In the genomic region with DNA sequence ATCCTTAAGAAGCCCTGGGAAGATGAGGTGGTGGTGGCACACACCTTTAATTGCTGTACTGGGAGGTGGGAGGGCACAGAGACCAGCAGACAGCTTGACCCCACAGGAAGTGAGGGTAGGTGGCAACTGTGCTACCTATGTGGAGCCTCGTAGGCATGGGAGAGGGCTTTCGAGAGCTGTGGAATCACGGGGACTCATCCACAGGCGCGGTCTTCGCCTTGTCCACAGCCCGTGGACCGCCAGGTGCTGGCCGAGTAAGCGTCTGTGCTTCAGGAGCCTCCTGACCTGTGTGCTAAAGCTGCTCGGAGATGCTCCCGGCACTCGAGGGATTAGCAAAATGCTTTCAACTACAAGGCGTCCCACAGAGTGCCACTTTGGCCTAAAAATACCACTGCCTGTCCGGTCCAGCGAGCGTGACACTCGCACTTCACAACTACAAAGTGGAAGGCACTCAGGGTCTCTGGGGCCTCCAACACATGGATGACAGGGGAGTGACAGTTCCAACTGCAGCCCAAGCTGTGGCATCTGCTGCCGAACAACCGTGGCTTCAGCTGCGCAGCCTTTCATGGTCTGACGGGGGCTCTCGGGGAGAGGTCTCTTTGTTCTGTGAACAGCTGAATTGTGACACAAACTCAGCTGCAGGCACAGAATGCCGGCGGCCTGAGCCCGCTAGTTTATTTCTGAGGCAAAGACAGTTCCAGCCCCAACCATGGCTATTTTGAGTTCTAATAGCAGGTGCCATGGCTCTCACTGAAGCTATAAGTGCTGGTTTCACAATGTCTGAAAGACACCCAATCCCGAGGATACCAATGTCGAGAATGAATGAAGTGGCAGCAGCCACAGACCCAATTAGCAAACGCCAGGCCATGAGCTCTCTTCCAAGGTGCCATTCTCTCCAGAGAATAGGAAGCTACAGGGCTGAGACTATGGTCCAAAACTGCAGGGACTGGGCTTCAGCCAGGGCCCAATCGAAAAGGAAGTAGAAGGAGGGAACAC, we compare ENCODE assay signal across 8 mouse cellular contexts. TPM values are rescaled to one million over a fixed set of nuclear protein-coding genes. Genes with fewer than 3 reads are reported as not detected.
A peak's percentile ranks its signal among the peaks of the same experiment; 100 is the strongest.
DNase-seq lines count a peak whose midpoint lies in the region.

No protein-coding gene starts in this region.

- H3K27me3 ChIP-seq in splenic B cell, adult 2 months (ENCODE audit: control insufficient read depth, insufficient read depth, low read length, poor library complexity, severe bottlenecking), result no peaks in the 10 kb centered on the region

- no peaks in the 10 kb centered on the region for H3K36me3 ChIP-seq in splenic B cell, adult 2 months (ENCODE audit: control insufficient read depth, insufficient read depth, low read length, poor library complexity, severe bottlenecking)

- peak; percentile 52 to 58 for DNase-seq in right cerebral cortex, postnatal 10 days (ENCODE audit: low spot score in 2 of 2)
- no peak for DNase-seq in right cerebral cortex, adult 18-20 months
- DNase-seq in gastrocnemius, postnatal 10 days, result peak; percentile 21
- DNase-seq in layer of hippocampus, postnatal 14 days (ENCODE audit: low spot score in 2 of 2), result peak; percentile 62 to 64
- DNase-seq in splenic B cell, adult 2 months (ENCODE audit: low read depth, low spot score), result peak; percentile 10
- DNase-seq in urinary bladder, postnatal 14 days (ENCODE audit: low spot score), result no peak
- DNase-seq in kidney, postnatal 36 days, result no peak
- no peak for DNase-seq in spleen, adult 12 weeks (ENCODE audit: low spot score)

RNA-seq across cellular contexts. Expression of gene Mad1l1, which starts 57.3 kb away (rescaled TPM):
- total RNA-seq in gastrocnemius, postnatal 10 days (2021), result 10 to 100 TPM; 11.0 to 15.2 TPM
- total RNA-seq in layer of hippocampus, postnatal 14 days (2021), result 10 to 100 TPM; 18.2 to 18.8 TPM

RNA-seq across cellular contexts. Expression of gene Nudt1, which starts 57.4 kb away (rescaled TPM):
- 1 to 10 TPM; 7.7 to 8.4 TPM for total RNA-seq in gastrocnemius, postnatal 10 days (2021)
- 1 to 10 TPM; 5.1 to 5.2 TPM for total RNA-seq in layer of hippocampus, postnatal 14 days (2021)

Comparison
In these comparisons a context has a peak if more than half of its experiments do, and no peak if none do; other contexts are left out.
1. DNase-seq: peak in right cerebral cortex, postnatal 10 days (2 of 2), gastrocnemius, postnatal 10 days (single experiment), layer of hippocampus, postnatal 14 days (2 of 2) and splenic B cell, adult 2 months (single experiment); none in right cerebral cortex, adult 18-20 months (single experiment), urinary bladder, postnatal 14 days (single experiment), kidney, postnatal 36 days (0 of 2) and spleen, adult 12 weeks (single experiment).